Mouse (Mus musculus) cerebellum, postnatal 4 days (tissue): ENCODE data around the gene Rnf223.
"Not testable (repeated sequence)": the region's sequence is repeated elsewhere in the genome, so short reads cannot be mapped to it uniquely, and the experiment has no call there.

Experiments used
- DNase-seq, 2 experiments: peaks; one replicate each; pipeline ENCODE4 v3.0.0; 2022; ENCODE audit warnings: low spot score in 2 of 2, mixed read lengths in 1 of 2

Gene Rnf223

GRCm38 (mm10) chr4:156128746-156129145, 1.6 kb upstream of the Rnf223 start:
- DNase-seq: no peak

GRCm38 (mm10) chr4:156130940-156131339, 627 bp downstream of the Rnf223 start:
- DNase-seq: no peak

GRCm38 (mm10) chr4:156133334-156133733, 3.0 kb downstream of the Rnf223 start:
- no peak for DNase-seq

GRCm38 (mm10) chr4:156133943-156134605, 3.8 kb downstream of the Rnf223 start:
- no peak for DNase-seq

GRCm38 (mm10) chr4:156135112-156135511, 4.8 kb downstream of the Rnf223 start:
- DNase-seq: no peak

GRCm38 (mm10) chr4:156135801-156136200, 5.5 kb downstream of the Rnf223 start:
- no peak for DNase-seq

GRCm38 (mm10) chr4:156136285-156137100, 6.2 kb downstream of the Rnf223 start:
- DNase-seq: no peak

GRCm38 (mm10) chr4:156150887-156151286, 20.6 kb downstream of the Rnf223 start:
- DNase-seq: not testable (repeated sequence)

- no peak for DNase-seq
Observed at GRCm38 (mm10) chr4:156154771-156155170, 24.5 kb downstream of the Rnf223 start.

GRCm38 (mm10) chr4:156166477-156166876, 36.2 kb downstream of the Rnf223 start:
- DNase-seq: no peak

GRCm38 (mm10) chr4:156168611-156169010, 38.3 kb downstream of the Rnf223 start:
- no peak for DNase-seq

- no peak for DNase-seq
Observed at GRCm38 (mm10) chr4:156169129-156169528, 38.8 kb downstream of the Rnf223 start.

- DNase-seq: no peak
Observed at GRCm38 (mm10) chr4:156171828-156172227, 41.5 kb downstream of the Rnf223 start.

- DNase-seq: no peak
Observed at GRCm38 (mm10) chr4:156177630-156178029, 47.3 kb downstream of the Rnf223 start.
